Comparison of ENCODE assay signal across 8 mouse cellular contexts in the genomic region with DNA sequence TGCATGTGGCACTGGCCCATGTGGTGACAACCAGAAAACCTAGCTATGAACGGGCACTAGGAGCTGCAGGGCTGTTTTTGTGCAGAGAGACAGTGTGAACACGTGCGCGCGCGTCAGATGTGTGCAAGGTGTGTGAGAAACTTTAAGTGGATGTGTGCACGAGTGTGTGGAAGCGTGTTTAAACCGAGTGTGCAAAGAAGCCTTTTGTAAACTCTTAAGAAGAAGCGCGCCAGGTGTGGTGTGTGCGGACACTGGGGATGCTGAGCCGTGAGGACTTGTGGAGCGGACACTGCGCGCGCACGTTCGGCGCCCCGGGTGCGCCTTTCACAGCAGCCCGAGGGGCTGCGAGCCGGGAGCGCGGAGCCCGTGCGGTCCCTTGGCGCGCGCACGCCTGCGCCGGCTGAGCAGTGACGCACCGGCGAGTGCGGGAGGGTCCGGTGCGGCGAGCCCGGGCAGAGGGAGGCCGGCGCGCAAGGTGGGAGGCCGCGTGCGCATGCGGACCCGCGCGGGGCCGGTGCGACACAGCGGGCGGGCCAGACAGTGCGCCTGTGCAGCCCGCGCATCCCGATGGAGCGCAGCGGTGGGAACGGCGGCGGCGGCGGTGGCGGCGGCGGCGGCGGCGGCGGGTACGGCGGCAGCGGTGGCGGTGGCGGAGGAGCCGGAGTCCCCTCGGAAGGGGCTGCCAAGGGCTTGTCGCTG. TPM values are rescaled to one million over a fixed set of nuclear protein-coding genes. Genes with fewer than 3 reads are reported as not detected.
DNase-seq lines count a peak whose midpoint lies in the region; ATAC-seq lines count a peak whose summit lies in the region.

A gene (plus strand): TSS at position 443 of the 699 bp plus-strand sequence.

- no peaks in the 10 kb centered on the region for H3K4me1 ChIP-seq in lung, embryonic 15.5 days
- no peaks in the 10 kb centered on the region for H3K4me1 ChIP-seq in stomach, embryonic 14.5 days (ENCODE audit: control insufficient read depth, insufficient read depth, low read length)

- ATAC-seq in lung, embryonic 15.5 days (ENCODE audit: borderline replicate concordance, extremely low read depth, low FRiP score, low TSS enrichment) = peak; percentile 79
- ATAC-seq in stomach, embryonic 14.5 days (ENCODE audit: insufficient number of reproducible peaks, insufficient read depth, low FRiP score, low read depth) = peak; percentile 69

- 0 out of 2 replicates have a peak within 1 kb of the TSS, but pooled peaks have one; percentile 13 for H3K9ac ChIP-seq in lung, embryonic 15.5 days
- H3K9ac ChIP-seq in stomach, embryonic 14.5 days (replicated peaks; ENCODE audit: low read depth, low read length) = no peak within 1 kb of the TSS

- H3K27ac ChIP-seq in lung, embryonic 15.5 days = no peak within 1 kb of the TSS
- no peak within 1 kb of the TSS for H3K27ac ChIP-seq in stomach, embryonic 14.5 days (ENCODE audit: low read length)

- peak within 1 kb of the TSS; percentile 94 for H3K4me2 ChIP-seq in lung, embryonic 15.5 days
- peak within 1 kb of the TSS; percentile 91 for H3K4me2 ChIP-seq in stomach, embryonic 14.5 days (replicated peaks; ENCODE audit: low read depth, low read length)

- WGBS in lung, embryonic 15.5 days = 16% methylated on average over 51 of the region's 83 CpGs
- 20% methylated on average over 62 of the region's 83 CpGs for WGBS in stomach, embryonic 14.5 days

- peak within 1 kb of the TSS; percentile 51 for H3K4me3 ChIP-seq in lung, embryonic 15.5 days
- peak within 1 kb of the TSS; percentile 47 for H3K4me3 ChIP-seq in stomach, embryonic 14.5 days (ENCODE audit: low read depth, low read length)

- H3K36me3 ChIP-seq in lung, embryonic 15.5 days = no peaks in the 10 kb centered on the region
- no peaks in the 10 kb centered on the region for H3K36me3 ChIP-seq in stomach, embryonic 14.5 days (ENCODE audit: control insufficient read depth, insufficient read depth, low read length)

- no peak for DNase-seq in lung, postnatal 25 days (ENCODE audit: low spot score)
- peak; percentile 73 for DNase-seq in cerebellum, adult 9-11 months
- peak; percentile 14 to 15 for DNase-seq in frontal cortex, postnatal 25 days (ENCODE audit: low spot score in 2 of 2)
- DNase-seq in layer of hippocampus, postnatal 36 days = peak; percentile 35 to 52
- DNase-seq in mesoderm, embryonic 11.5 days (ENCODE audit: low read depth, low spot score) = peak; percentile 45
- DNase-seq in c-Kit-positive CD71-positive TER-119-positive erythroid progenitor cells, embryonic 14.5 days (ENCODE audit: low spot score) = no peak

- peaks cover 37% of the 10 kb centered on the region for H3K27me3 ChIP-seq in lung, embryonic 15.5 days
- H3K27me3 ChIP-seq in stomach, embryonic 14.5 days (ENCODE audit: control insufficient read depth, insufficient read depth, low read length) = 0 out of 2 replicates have a peak, but pooled peaks cover 3% of the 10 kb centered on the region

- H3K9me3 ChIP-seq in lung, embryonic 15.5 days = no peaks in the 10 kb centered on the region
- no peaks in the 10 kb centered on the region for H3K9me3 ChIP-seq in stomach, embryonic 14.5 days (ENCODE audit: control insufficient read depth, low read depth, low read length)

RNA-seq across cellular contexts. Expression of the gene that starts here (rescaled TPM):
- 1.9 TPM in 2 replicates for polyA plus RNA-seq in lung, embryonic 15.5 days (2015; fragmentation: Nextera tagmentation; extraction: Ambion mirVana)
- total RNA-seq in layer of hippocampus, postnatal 36 days (2021) = 100 to 1,000 TPM in 1 of 2 experiments, 10 to 100 TPM in 1; 99.8 to 110 TPM
- 2.4 and 2.5 TPM in 2 replicates for polyA plus RNA-seq in stomach, embryonic 14.5 days (2014; fragmentation: Nextera tagmentation; extraction: Ambion mirVana)

Comparison
In these comparisons a context has a peak if more than half of its experiments do, and no peak if none do; other contexts are left out.
1. DNase-seq: peak in cerebellum, adult 9-11 months (single experiment), frontal cortex, postnatal 25 days (2 of 2), layer of hippocampus, postnatal 36 days (2 of 2) and mesoderm, embryonic 11.5 days (single experiment); none in lung, postnatal 25 days (single experiment) and c-Kit-positive CD71-positive TER-119-positive erythroid progenitor cells, embryonic 14.5 days (single experiment).